ENCODE assay signal across 8 mouse cellular contexts in genomic region chr17:51832421-51832875, GRCm38 (mm10). TPM values are rescaled to one million over a fixed set of nuclear protein-coding genes. Genes with fewer than 3 reads are reported as not detected.
A peak's percentile ranks its signal among the peaks of the same experiment; 100 is the strongest.
DNase-seq lines count a peak whose midpoint lies in the region; ATAC-seq and TF ChIP-seq lines count a peak whose summit lies in the region.

No protein-coding gene starts in this region.

- peak overlapping the region; percentile 63 for H3K9ac ChIP-seq in limb, embryonic 14.5 days (ENCODE audit: low read depth, low read length, severe bottlenecking)
- H3K9ac ChIP-seq in midbrain, embryonic 14.5 days (replicated peaks; ENCODE audit: low read length): peak overlapping the region; percentile 72
- peak overlapping the region; percentile 23 for H3K9ac ChIP-seq in stomach, embryonic 15.5 days

- H3K9me3 ChIP-seq in limb, embryonic 14.5 days (ENCODE audit: control insufficient read depth, low read length): no peaks in the 10 kb centered on the region
- H3K9me3 ChIP-seq in midbrain, embryonic 14.5 days (ENCODE audit: control insufficient read depth, low read length): no peaks in the 10 kb centered on the region
- H3K9me3 ChIP-seq in stomach, embryonic 15.5 days: no peaks in the 10 kb centered on the region

- WGBS in limb, embryonic 14.5 days: 0% methylated on average over 1 of the region's 66 CpGs
- WGBS in midbrain, embryonic 14.5 days: under 1% methylated on average over 43 of the region's 66 CpGs
- under 1% methylated on average over 40 of the region's 66 CpGs for WGBS in stomach, embryonic 15.5 days

- peaks cover 4% of the 10 kb centered on the region; the same call in 1 of the 2 replicates for H3K4me1 ChIP-seq in limb, embryonic 14.5 days (ENCODE audit: control insufficient read depth, insufficient read depth, low read length)
- H3K4me1 ChIP-seq in midbrain, embryonic 14.5 days (ENCODE audit: control insufficient read depth, insufficient read depth, low read length): peaks cover 14% of the 10 kb centered on the region
- peaks cover 15% of the 10 kb centered on the region for H3K4me1 ChIP-seq in stomach, embryonic 15.5 days

- no peaks in the 10 kb centered on the region for H3K36me3 ChIP-seq in limb, embryonic 14.5 days (ENCODE audit: control insufficient read depth, insufficient read depth, low read length)
- no peaks in the 10 kb centered on the region for H3K36me3 ChIP-seq in midbrain, embryonic 14.5 days (ENCODE audit: control insufficient read depth, insufficient read depth, low read length)
- no peaks in the 10 kb centered on the region for H3K36me3 ChIP-seq in stomach, embryonic 15.5 days

- peaks cover 54% of the 10 kb centered on the region for H3K27me3 ChIP-seq in limb, embryonic 14.5 days (ENCODE audit: control insufficient read depth, insufficient read depth, low read length)
- H3K27me3 ChIP-seq in midbrain, embryonic 14.5 days (ENCODE audit: control insufficient read depth, insufficient read depth, low read length): peaks cover 43% of the 10 kb centered on the region
- H3K27me3 ChIP-seq in stomach, embryonic 15.5 days (replicated peaks): peaks cover 53% of the 10 kb centered on the region

- no peak overlapping the region for H3K27ac ChIP-seq in limb, embryonic 14.5 days (replicated peaks; ENCODE audit: low read depth, low read length)
- 0 out of 2 replicates have a peak overlapping the region, but pooled peaks have one; percentile 13 for H3K27ac ChIP-seq in midbrain, embryonic 14.5 days (replicated peaks; ENCODE audit: low read depth, low read length)
- no peak overlapping the region for H3K27ac ChIP-seq in stomach, embryonic 15.5 days

- peak; percentile 43 to 58 for DNase-seq in left cerebral cortex, postnatal 36 days (ENCODE audit: low spot score in 2 of 2)
- DNase-seq in left cerebral cortex, adult 9 months (ENCODE audit: low spot score in 2 of 2): no peak
- peak; percentile 46 for DNase-seq in brain, adult 2 months (ENCODE audit: low read depth, low spot score)
- peak; percentile 38 to 47 for DNase-seq in heart, postnatal 14 days
- no peak for DNase-seq in limb, embryonic 14.5 days (ENCODE audit: low spot score)
- DNase-seq in midbrain, embryonic 14.5 days: peak; percentile 65
- DNase-seq in adipocyte (ENCODE audit: low spot score): no peak

- intact Hi-C loops in left cerebral cortex, postnatal 36 days (cut with DNase I): loop anchor here (10.0 kb wide), 1 partner anchor 632 kb away; no protein-coding TSS in a partner anchor
- intact Hi-C loops in heart, postnatal 14 days (cut with DNase I): loop anchor here (2.0 kb wide), 1 partner anchor 18 kb away; no protein-coding TSS in a partner anchor

- peak overlapping the region; percentile 67 for H3K4me3 ChIP-seq in limb, embryonic 14.5 days (replicated peaks; ENCODE audit: low read length)
- H3K4me3 ChIP-seq in midbrain, embryonic 14.5 days (replicated peaks; ENCODE audit: low read depth, low read length): peak overlapping the region; percentile 65
- peak overlapping the region; percentile 54 for H3K4me3 ChIP-seq in stomach, embryonic 15.5 days (replicated peaks)

- H3K4me2 ChIP-seq in limb, embryonic 14.5 days (replicated peaks; ENCODE audit: low read depth, low read length, severe bottlenecking): peak overlapping the region; percentile 86
- peak overlapping the region; percentile 100 for H3K4me2 ChIP-seq in midbrain, embryonic 14.5 days (ENCODE audit: low read length)
- peak overlapping the region; percentile 99 for H3K4me2 ChIP-seq in stomach, embryonic 15.5 days

- peak; percentile 74 for ATAC-seq in limb, embryonic 14.5 days (ENCODE audit: low FRiP score, low read depth)
- peak; percentile 82 for ATAC-seq in midbrain, embryonic 14.5 days (ENCODE audit: low FRiP score, low TSS enrichment)
- ATAC-seq in stomach, embryonic 15.5 days (ENCODE audit: insufficient read depth, low FRiP score, low read depth): peak; percentile 68

- TF ChIP-seq POLR2A in limb, embryonic 14.5 days (IDR thresholded peaks at IDR 0.05; ENCODE audit: borderline replicate concordance, extremely low read depth, insufficient read depth, insufficient read length): no peak

RNA-seq across cellular contexts. Expression of gene Satb1, which starts 0.6 kb away (rescaled TPM):
- total RNA-seq in left cerebral cortex, postnatal 36 days (2021): 100 to 1,000 TPM; 112 to 150 TPM
- total RNA-seq in heart, postnatal 14 days (2021): 10 to 100 TPM; 27.1 to 63.8 TPM
- 22.9 and 25.3 TPM in 2 replicates for polyA plus RNA-seq in limb, embryonic 14.5 days (2012; rRNA removed)
- 22.4 TPM in 2 replicates for polyA plus RNA-seq in limb, embryonic 14.5 days (2014; fragmentation: Nextera tagmentation; extraction: Ambion mirVana)
- 26.6 and 34.2 TPM in 2 replicates for polyA plus RNA-seq in midbrain, embryonic 14.5 days (2014; fragmentation: Nextera tagmentation; extraction: Ambion mirVana)
- 6.0 and 6.5 TPM in 2 replicates for polyA plus RNA-seq in stomach, embryonic 15.5 days (2015; fragmentation: Nextera tagmentation; extraction: Ambion mirVana)

Comparison
In these comparisons a context has a peak if more than half of its experiments do, and no peak if none do; other contexts are left out.
1. DNase-seq: peak in left cerebral cortex, postnatal 36 days (2 of 2), brain, adult 2 months (single experiment), heart, postnatal 14 days (2 of 2) and midbrain, embryonic 14.5 days (single experiment); none in left cerebral cortex, adult 9 months (0 of 2), limb, embryonic 14.5 days (single experiment) and adipocyte (single experiment).
2. Peak in every context shown above with its lines, with median percentiles within 50 percentile points of each other: ATAC-seq, H3K4me2 ChIP-seq, H3K4me3 ChIP-seq and H3K9ac ChIP-seq.